Mouse (Mus musculus) ES-Bruce4 (cell line): ENCODE measurements at regions not wholly inside any gene's neighbourhood (a gene's known extent, or its start where the extent isn't known, plus 50 kb on each side); places are given as distances from the start of the nearest gene placed in this dataset.
"Not testable (repeated sequence)": the region's sequence is repeated elsewhere in the genome, so short reads cannot be mapped to it uniquely, and the experiment has no call there.

Experiments used
- CTCF ChIP-seq: IDR thresholded peaks from one replicate; pipeline ENCODE4 v1.8.1; 2011; ENCODE audit warnings: low read depth, low read length
- EP300 ChIP-seq: IDR thresholded peaks from 2 replicates; pipeline ENCODE4 v1.6.1; 2011; ENCODE audit warnings: low read depth, low read length; ENCODE audit not compliant: insufficient read depth
- POLR2A ChIP-seq: IDR thresholded peaks from one replicate; pipeline ENCODE4 v1.8.1; 2011; ENCODE audit warnings: low read length; ENCODE audit not compliant: insufficient read depth

- not testable (repeated sequence) for TF ChIP-seq EP300, POLR2A, CTCF
These were observed 90.2 kb upstream of the Gm21119 start for GRCm38 (mm10) chr8:20524539-20524938.
